Mouse (Mus musculus) cortical plate, adult 2 months (tissue): ENCODE results near the gene Supt5.

Experiments
- CTCF ChIP-seq: fragments of 200-500 bp; IDR thresholded peaks from 2 replicates; pipeline ENCODE4 v1.5.1; 2011; ENCODE audit warnings: mild to moderate bottlenecking, control low read depth, low read length; ENCODE audit not compliant: insufficient read depth; ENCODE audit errors: extremely low read depth
- POLR2A ChIP-seq: fragments of 200-500 bp; IDR thresholded peaks from 2 replicates; pipeline ENCODE4 v1.6.1; 2011; ENCODE audit warnings: mild to moderate bottlenecking, low read length, control low read depth; ENCODE audit not compliant: insufficient read depth; ENCODE audit errors: extremely low read depth

DNA sequence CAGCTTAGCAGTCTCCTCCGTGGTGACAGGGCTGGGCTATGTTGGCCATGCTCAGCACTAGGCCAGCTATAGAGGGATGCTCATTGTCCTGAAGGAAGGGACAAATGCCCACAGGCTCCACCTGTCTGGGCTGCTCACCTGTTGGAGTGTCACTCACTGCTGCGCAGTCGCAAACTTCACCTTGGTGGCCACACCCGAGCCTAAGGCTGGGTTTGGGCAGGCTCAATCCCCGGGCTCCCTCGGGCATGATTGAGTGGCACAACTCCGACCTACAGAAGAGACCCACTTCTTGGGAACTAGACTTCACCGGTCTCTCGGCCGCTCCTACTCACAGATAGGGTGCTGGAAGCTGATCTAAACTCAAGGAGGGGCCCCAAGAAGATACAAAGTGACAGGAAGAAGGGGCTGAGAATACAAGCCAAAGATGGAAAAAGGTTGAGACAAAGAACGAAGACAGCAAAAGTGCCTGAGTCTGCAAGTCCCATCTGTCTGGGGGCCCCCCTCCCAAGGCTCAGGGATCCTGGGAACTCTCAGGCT lies 32.5 kb upstream of the Supt5 start:
- no peak for TF ChIP-seq CTCF
- TF ChIP-seq POLR2A, result no peak
